Mouse (Mus musculus): Measurements from ENCODE around the gene Gm20388.

The Gm20388 gene

DNA sequence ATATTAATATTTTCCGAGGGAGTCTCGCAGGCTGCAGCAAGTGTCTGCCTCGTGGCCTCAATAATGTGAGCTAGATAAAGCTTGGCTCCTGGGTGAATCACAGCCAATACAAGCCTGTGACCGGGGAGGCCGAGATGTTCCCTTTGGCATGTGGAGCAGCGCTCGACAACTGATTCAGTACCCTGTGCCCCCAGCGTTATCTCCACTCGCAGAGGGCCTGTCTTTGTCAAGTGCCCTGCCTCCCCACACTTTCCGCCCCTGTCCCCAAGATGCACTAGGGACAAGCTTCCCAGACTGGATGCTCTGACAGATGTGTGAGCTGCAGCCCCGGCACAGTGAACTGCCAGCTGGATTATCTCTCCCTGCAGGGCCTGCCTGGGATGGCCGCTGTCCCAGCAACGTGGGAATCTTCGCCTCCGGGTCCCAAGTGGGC is 551.5 kb downstream of the Gm20388 start:
- no peak for DNase-seq

DNA sequence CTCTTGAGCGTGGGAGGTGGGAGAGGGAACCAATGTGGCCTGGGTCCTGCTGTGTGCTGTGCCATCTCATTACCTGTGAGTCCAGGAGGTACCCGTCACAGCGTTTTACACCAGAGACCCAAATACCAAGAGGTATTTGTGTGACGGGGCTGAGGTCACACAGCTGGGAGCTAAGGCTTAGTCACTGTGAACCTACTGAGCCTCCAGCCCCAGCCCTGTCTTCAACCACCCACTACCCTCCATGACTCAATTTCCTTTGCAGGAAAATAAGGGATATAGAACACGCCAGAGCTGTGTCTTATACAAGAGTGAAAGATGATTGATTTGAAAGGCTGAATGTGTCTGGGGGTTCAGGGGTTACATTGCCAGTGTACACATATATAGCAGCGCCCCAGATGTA is 552.0 kb downstream of the Gm20388 start:
- DNase-seq, result no peak

DNA sequence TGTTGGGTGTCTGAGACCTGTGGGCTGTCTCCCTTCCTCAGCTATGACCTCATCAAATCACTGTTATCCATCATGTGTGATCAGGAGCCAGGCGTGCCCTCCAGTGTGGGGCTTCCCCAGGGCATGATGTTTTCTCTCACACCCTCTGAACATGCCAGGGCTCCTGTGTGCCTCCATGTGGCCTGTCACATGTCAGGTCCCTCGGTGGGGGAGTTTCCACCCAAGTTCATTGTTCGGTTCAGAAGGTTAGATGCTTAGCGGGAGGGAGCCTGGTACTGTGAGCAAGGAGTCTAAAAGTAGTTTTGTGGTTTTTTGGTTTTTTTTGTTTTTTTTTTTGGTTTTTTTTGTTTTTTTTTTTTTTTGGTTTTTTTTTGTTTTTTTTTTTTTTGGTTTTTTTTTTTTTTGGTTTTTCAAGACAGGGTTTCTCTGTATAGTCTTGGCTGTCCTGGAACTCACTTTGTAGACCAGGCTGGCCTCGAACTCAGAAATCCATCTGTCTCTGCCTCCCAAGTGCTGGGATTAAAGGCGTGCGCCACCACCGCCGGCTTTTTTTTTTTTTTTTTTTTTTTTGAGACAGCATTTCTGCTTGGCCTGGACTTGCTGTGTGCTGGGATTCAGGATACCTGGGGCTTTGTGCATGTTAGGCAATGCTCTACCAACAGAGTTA is 553.4 kb downstream of the Gm20388 start:
- DNase-seq, result no peak

- DNase-seq, result no peak
Measured at GRCm38 (mm10) chr8:120464585-120464937, 553.9 kb downstream of the Gm20388 start.

GRCm38 (mm10) chr8:120465710-120466109 is 555.1 kb downstream of the Gm20388 start:
- DNase-seq, result no peak

GRCm38 (mm10) chr8:120466266-120466665 is 555.6 kb downstream of the Gm20388 start:
- no peak for DNase-seq

- no peak for DNase-seq
Measured at GRCm38 (mm10) chr8:120467598-120467997, 557.0 kb downstream of the Gm20388 start.

- no peak for DNase-seq
Measured at GRCm38 (mm10) chr8:120470170-120470569, 559.5 kb downstream of the Gm20388 start.

DNA sequence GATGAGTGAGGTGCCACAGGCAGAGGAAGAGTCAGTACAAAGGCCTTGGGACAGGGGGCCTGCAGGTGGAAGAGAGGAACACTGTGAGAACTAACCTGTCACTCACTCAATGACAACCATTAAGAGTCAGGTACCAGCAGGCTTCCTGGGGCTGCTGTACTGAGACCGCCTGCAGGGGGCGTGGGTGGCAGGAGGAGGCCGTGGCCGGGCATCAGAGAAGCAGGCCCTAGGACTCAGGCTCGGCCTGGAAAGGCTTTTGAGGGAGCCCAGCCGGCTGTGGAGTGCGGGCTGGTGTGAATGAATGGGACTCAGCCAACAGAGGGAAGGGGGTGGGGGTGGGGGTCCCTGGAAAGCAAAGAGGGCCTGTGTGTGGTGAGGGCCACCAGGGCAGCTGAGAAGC is 560.5 kb downstream of the Gm20388 start:
- peak; percentile 72 for DNase-seq

- DNase-seq, result no peak
Measured at GRCm38 (mm10) chr8:120471752-120472151, 561.1 kb downstream of the Gm20388 start.

- DNase-seq, result peak; percentile 51
Measured at GRCm38 (mm10) chr8:120472230-120472629, 561.6 kb downstream of the Gm20388 start.

- no peak for DNase-seq
Measured at GRCm38 (mm10) chr8:120473729-120474364, 563.2 kb downstream of the Gm20388 start.

DNA sequence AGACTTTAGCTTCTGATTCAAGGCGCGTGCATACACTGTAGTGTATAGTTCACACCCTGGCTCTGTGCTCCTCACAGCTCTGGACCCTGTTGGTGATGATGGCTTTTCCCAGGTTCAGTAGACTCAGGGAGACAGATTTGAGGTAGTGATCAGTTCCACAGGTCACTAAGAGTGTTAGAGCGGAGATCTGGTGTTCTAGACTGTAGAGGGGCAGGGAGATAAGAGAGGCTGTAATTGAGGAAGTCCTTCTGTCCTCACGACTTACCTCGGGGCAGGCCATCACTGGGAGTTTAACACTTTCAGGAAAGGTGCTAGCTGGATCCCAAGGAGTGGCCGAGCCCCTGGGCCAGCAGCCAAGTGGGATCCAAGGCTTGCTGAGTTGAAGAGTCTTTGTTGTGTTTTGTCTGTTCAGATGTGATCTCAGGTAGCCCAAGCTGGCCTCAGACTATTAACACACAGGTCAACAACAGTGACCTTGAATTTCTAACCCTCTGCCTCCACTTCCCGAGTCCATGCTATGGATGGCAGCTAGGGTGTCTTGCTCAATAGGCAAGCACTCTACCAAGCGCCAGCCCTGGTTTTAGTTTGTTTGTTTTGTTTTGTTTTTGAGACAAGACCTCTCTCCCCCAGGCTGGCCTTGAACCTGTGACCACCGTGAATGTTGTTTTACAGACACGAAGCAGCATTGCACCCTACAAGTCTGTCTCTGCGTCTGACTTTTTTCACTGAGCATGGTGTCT is 564.0 kb downstream of the Gm20388 start:
- no peak for DNase-seq

DNA sequence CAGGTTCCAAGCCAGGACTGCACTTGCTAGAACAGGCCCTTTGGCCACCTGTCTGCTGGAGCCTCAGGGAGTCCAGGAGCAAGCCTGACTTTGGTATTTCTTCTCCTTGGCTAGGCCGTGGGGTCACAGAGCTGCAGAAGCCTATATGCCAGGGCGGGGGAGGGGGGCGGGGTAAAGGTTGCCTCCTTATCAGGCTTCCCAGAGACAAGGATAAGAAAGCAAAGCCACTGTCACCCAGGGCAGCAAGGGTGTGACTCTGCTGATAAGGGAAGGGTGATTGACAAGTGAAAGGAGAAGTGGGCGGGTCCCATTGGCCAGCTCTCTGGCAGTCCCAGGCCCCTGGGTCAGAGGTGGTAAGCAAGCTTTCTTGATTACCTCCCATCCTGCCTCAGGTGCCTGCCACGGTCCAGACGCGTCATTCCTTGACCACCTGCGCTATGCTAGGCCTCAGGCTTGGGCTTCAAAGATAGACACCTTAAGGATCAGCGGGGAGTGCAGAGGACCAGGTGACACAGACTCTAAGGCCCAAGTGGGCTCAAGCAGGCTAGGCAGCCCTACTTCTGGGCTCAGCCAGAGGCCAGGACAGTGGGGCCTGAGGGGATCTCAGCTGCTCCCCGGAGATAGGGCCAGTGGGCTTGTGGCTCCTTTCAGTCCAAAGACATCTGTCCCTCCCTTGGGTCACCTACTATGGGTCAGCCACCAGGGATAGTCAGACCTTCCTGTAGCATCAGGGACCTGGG is 565.0 kb downstream of the Gm20388 start:
- DNase-seq, result no peak

DNA sequence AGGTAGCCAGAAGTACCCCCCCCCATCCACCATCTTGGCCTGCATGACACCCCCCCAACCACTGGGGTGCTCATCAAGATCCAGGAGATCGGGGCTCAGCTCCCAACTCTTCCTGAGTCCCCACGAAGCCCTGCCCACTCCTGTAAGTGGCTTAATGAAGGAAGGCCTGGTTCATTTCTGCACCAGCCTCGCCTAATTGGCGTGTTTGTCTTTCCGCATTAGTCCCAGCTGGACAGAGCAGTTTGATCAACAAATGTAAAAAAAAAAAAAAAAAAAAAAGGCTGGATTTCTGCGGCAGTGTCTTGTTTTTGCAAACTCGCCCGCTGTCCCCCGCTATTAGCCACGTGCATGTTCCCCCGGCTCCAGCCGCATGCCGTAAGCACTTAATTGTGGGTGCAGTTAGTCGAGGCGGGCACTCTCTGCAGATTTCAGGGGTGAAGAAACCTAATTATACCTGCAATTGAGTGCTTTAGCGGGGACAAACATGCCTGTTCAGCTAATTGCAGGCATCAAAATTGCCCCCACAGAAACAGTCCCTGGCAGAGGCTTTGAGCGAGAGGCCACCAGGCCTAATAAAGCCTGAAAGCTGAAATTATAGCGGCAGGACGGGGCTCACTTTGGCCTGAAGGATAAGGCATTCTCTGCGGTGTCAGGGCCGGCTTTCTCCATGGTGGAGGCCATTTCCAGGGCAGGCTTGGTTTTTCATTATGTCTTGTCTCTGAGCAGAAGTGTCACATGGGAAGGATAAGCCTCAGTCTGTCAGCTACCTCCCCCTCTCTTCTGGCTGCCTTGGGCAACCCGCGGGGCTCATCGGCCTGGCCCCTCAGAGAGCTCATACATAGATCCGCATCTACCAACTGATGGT is 566.3 kb downstream of the Gm20388 start:
- DNase-seq, result no peak

DNA sequence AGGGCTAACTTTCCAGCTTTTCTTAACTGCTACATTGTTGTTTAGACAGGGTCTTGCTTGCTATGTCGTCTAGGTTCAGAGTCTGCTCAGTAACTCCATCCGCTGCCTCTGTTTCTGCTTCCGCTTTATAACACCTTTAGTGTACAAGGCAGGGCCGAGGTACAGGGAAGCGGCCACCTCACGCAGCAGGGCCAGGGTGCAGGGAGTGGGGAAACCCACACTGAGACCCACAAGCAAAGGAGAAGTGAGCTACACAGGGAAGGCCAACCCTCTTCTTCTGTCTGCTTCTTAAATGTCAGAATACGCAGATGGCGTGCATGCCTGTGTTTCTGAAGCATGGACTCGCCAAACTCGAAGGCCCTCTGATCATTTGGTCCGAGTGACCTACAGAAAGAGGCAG is 568.1 kb downstream of the Gm20388 start:
- DNase-seq, result no peak

DNA sequence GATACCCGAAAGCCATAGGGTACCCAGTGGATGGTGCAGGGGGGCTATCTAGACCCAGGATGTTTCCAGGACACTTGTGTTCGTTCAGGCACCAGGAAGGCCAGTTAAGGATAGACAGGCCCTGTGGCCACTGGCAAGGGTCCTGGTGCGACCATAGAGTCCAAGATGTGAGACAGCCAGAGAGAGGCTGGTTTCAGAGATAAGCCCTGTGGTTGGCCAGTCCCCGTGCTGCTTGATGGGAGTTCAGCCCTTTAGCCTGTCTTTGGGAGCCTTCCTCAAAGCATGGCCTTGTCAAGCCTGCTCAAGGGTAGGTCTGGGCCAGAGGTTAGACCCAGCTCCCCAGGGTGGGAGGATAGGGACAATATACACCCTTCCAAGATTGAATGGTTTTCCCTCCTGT is 569.0 kb downstream of the Gm20388 start:
- DNase-seq, result no peak

DNA sequence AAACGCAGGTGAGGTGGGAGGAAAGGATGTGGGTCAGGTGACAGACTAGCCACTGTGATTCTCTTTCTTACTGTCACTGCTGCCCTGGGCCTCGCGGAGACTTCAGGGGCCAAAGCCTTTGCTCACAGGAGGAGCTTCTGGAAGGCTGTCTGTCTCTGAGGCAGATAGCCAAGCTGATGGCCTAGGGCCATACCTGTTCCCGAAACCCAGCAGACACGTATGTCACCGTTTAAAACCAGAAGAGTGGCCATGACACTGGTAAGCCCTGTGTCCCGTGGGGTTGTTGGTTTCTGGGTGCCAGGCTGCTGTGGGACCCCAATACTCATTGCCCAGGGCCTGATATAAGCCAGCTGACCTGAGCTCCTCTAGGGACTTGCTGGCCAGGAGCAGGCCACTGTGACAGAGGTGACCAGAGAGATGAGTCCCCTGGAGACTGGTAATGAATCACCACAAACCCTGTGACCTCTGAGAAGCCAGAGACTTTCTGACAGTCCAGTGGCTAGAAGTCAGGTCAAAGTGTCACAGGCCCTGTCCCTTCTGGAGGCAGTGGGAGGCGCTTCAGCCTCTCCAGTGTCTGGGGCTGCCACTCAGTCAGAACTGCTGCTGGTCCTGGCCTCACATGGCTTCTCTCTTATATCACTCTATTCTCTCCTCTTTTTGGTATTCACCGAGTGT is 571.5 kb downstream of the Gm20388 start:
- DNase-seq, result no peak

GRCm38 (mm10) chr8:120484460-120484859 is 573.8 kb downstream of the Gm20388 start:
- DNase-seq, result no peak

GRCm38 (mm10) chr8:120485116-120485515 is 574.5 kb downstream of the Gm20388 start:
- no peak for DNase-seq

DNA sequence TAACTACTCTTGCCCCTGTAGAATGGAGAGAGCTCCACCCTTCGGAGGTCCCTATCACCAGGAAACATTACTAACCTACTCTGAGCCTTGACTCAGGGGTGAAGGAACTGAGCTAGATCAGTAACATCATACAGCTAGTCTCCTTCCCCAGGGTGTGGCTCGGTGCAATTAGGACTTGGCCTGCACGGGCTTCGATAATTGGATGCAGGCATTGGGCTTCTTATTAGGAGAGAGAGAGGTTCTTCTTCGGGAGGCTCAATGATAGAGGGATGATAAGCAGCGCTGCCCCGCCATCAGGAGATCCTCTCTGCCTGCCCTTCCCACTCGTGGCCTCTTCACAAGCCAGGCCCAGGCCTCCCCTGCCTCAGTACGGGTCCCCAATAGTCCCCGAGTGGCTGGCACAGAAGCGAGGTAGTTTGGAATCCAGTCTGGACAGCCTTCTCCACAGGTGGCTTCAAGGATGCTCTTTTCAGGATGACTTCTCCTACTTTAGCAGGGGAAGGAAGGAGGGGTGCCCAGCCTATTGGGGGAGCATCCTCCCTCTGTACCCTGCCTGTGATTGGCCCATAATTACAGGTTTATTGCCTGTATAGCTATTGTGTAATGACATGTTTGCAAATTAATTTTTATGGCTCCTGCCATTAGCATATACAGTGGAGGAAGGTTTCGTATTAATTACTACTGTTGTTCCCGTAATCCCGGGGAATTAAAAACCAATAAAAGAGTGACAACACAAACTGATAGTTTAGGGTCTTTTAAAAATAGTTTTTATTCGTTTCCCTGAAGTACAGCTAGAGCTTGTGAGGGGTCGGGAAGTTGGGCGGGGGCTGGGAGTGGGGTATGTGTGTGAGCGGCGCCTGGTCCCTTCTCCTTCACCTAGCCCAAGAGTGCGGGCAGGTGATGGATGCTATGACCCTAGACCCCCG is 575.2 kb downstream of the Gm20388 start:
- no peak for DNase-seq
